Mouse (Mus musculus) heart, postnatal 0 days (tissue): ENCODE measurements around the gene Xrra1. TPM values are rescaled to one million over a fixed set of nuclear protein-coding genes. Genes with fewer than 3 reads are reported as not detected.

Experiments used
- ATAC-seq: fragments of 200-750 bp; cut with Nextera tagmentation; 2 replicates; pipeline ENCODE4 v1.8.0; 2017; ENCODE audit warnings: low read depth, moderate number of reproducible peaks, moderate library complexity; ENCODE audit not compliant: insufficient read depth
- DNase-seq: peaks from one replicate; pipeline ENCODE4 v3.0.0-alpha.2; 2016; ENCODE audit warnings: low spot score
- H3K27ac ChIP-seq: fragments of 300-500 bp; sonication (generic); 2 replicates; pipeline ENCODE4 v1.5.1; 2014; ENCODE audit warnings: low read depth, mild to moderate bottlenecking
- H3K27me3 ChIP-seq: fragments of 300-500 bp; sonication (generic); 2 replicates; pipeline ENCODE4 v1.6.1; 2014; ENCODE audit warnings: low read length, mixed read lengths; ENCODE audit not compliant: control insufficient read depth, insufficient read depth
- H3K36me3 ChIP-seq: fragments of 300-500 bp; sonication (generic); replicated peaks from 2 replicates; pipeline ENCODE4 v1.6.1; 2014; ENCODE audit warnings: low read length, mixed read lengths; ENCODE audit not compliant: control insufficient read depth, insufficient read depth
- H3K4me1 ChIP-seq: fragments of 300-500 bp; sonication (generic); 2 replicates; pipeline ENCODE4 v1.6.1; 2014; ENCODE audit warnings: antibody characterized with exemption; ENCODE audit not compliant: control insufficient read depth, insufficient read depth
- H3K4me2 ChIP-seq: fragments of 300-500 bp; sonication (generic); 2 replicates; pipeline ENCODE4 v1.6.1; 2014; ENCODE audit warnings: low read depth, mild to moderate bottlenecking, low read length, moderate library complexity
- H3K4me3 ChIP-seq: fragments of 300-500 bp; sonication (generic); 2 replicates; pipeline ENCODE4 v1.5.1; 2014; ENCODE audit warnings: low read depth, low read length
- H3K9ac ChIP-seq: fragments of 300-500 bp; sonication (generic); replicated peaks from 2 replicates; pipeline ENCODE4 v1.6.1; 2014; ENCODE audit warnings: low read depth, low read length, mixed read lengths
- H3K9me3 ChIP-seq: fragments of 300-500 bp; sonication (generic); replicated peaks from 2 replicates; pipeline ENCODE4 v1.6.1; 2016; ENCODE audit warnings: low read length; ENCODE audit not compliant: control insufficient read depth
- CTCF ChIP-seq: IDR thresholded peaks from 2 replicates; pipeline ENCODE4 v1.5.1; 2016; ENCODE audit warnings: antibody characterized with exemption, control low read depth, low read depth
- EP300 ChIP-seq: IDR thresholded peaks from 2 replicates; pipeline ENCODE4 v1.6.1; 2016; ENCODE audit warnings: antibody characterized with exemption, low read depth
- WGBS: fragments of 180-500 bp; shearing (Covaris S2); extraction: QIAGEN DNeasy Blood & Tissue Kit; methylation state at CpG from one replicate; pipeline ENCODE4 v1.1.7; 2014; 5-methylcytosine and 5-hydroxymethylcytosine counted together
- polyA plus RNA-seq: library from polyadenylated mRNA; unstranded; fragments of >200 nt; fragmentation: Nextera tagmentation; extraction: Ambion mirVana; gene quantifications from 2 replicates; pipeline ENCODE4 v1.2.1, GENCODE M21; 2015
- total RNA-seq: library from RNA; depleted of rRNA; stranded (reverse); fragments of >200 nt; gene quantifications from 2 replicates; pipeline ENCODE4 v1.2.3, GENCODE M21; 2014; ENCODE audit warnings: low replicate concordance

The Xrra1 gene
- total and polyA plus RNA-seq, 2 experiments from 2014 or later, result 0.08 TPM; not detected in 1

GRCm38 (mm10) chr7:99902208-99902607 is 43.3 kb downstream of the Xrra1 start:
- Histone ChIP-seq H3K27ac (peak overlapping the region; percentile 48; the same call in 1 of the 2 replicates), H3K9ac (no peak overlapping the region), H3K36me3 (no peaks in the 10 kb centered on the region), H3K4me3 (no peak overlapping the region), H3K9me3 (no peaks in the 10 kb centered on the region), H3K4me2 (no peak overlapping the region), H3K4me1 (peaks cover 10% of the 10 kb centered on the region), H3K27me3 (no peaks in the 10 kb centered on the region)
- ATAC-seq, result no peak
- 53% methylated on average over 4 of the region's 4 CpGs for WGBS
- no peak for DNase-seq
- TF ChIP-seq EP300 (no peak), CTCF (no peak)

DNA sequence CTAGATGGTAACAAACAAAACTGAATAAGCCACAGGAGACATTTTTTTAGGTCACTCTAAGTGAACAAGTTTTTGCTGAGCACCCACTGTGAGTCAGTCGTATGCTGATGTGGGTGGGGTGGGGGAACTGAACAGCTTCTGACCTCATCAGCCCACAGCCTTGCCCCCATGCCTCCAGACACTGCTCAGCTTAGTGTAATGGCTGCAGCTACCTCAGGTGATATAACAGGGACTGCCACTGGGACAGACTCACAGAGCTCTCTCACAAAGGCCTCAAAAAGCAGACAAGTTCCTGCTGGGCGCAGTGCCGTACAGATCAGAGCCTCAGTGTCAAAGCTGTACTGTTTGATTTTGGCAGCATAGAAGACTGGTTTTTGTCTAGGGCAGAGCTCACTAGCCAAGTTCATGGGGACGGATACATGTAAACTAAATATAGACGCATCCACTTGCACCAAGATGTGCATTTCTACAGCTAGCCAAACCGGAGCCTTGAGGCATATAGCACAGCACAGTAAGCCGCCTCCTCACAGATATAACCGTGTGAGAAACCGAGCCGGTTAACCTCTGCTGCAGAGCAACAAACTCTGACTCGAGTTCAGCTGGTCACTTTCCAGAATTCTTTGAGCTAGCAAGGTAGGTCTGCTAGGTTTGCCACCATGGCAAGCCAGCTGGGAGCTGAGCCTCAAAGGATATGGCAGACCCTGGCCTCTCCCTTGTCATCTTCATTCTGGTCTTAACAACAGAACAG is 44.2 kb downstream of the Xrra1 start:
- Histone ChIP-seq H3K4me3 (no peak overlapping the region), H3K4me1 (peaks cover 10% of the 10 kb centered on the region), H3K4me2 (no peak overlapping the region), H3K27me3 (no peaks in the 10 kb centered on the region), H3K9me3 (no peaks in the 10 kb centered on the region), H3K36me3 (no peaks in the 10 kb centered on the region), H3K9ac (no peak overlapping the region), H3K27ac (peak overlapping the region; percentile 48; the same call in 1 of the 2 replicates)
- TF ChIP-seq EP300 (no peak), CTCF (no peak)
- DNase-seq (peak; percentile 20), ATAC-seq (peak; percentile 41; the same call in 1 of the 2 replicates)
- WGBS, result 46% methylated on average over 11 of the region's 11 CpGs

DNA sequence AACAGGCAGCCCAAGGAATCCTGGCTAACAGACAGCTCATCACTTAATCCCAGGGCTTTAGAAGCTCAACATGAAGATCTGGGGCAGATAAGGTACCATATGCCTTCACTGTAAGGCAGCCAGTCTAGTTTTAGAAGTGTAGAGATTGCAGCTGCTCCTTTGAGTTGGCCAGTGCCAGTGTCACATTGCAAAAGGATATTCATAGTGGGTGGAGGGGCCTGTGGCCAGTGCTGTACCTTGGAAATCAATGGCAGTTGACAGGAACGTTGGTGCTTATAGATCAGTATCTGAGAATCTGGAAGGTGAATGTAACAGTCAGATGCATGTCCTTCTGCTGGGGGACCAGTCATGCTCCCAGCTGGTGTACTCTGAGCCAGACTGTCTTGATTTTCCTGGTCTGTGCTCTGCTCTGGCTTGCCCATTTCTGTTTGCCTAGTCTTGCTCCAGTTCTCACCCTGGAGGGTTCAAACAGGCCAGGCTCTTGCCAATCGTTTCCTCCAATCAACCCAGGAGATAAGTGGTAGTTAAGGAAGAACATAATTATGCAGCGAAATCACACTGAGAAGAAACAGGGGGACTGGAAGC is 45.6 kb downstream of the Xrra1 start:
- no peak for TF ChIP-seq CTCF
- TF ChIP-seq EP300, result no peak
- H3K9ac ChIP-seq, result no peak overlapping the region
- H3K36me3 ChIP-seq, result no peaks in the 10 kb centered on the region
- DNase-seq (no peak), ATAC-seq (no peak)
- no peak overlapping the region for H3K27ac ChIP-seq
- WGBS, result 34% methylated on average over 3 of the region's 3 CpGs
- H3K27me3 ChIP-seq, result no peaks in the 10 kb centered on the region
- no peak overlapping the region for H3K4me3 ChIP-seq
- H3K9me3 ChIP-seq, result no peaks in the 10 kb centered on the region
- no peak overlapping the region for H3K4me2 ChIP-seq
- H3K4me1 ChIP-seq, result peaks cover 10% of the 10 kb centered on the region

- no peaks in the 10 kb centered on the region for H3K27me3 ChIP-seq
- no peak overlapping the region for H3K9ac ChIP-seq
- H3K9me3 ChIP-seq, result no peaks in the 10 kb centered on the region
- no peak overlapping the region for H3K27ac ChIP-seq
- TF ChIP-seq EP300 (no peak), CTCF (no peak)
- no peaks in the 10 kb centered on the region for H3K36me3 ChIP-seq
- H3K4me2 ChIP-seq, result no peak overlapping the region
- DNase-seq, result no peak
- H3K4me3 ChIP-seq, result no peak overlapping the region
- no peak for ATAC-seq
- peaks cover 10% of the 10 kb centered on the region for H3K4me1 ChIP-seq
- WGBS, result 79% methylated on average over 3 of the region's 3 CpGs
These were observed 47.4 kb downstream of the Xrra1 start for GRCm38 (mm10) chr7:99906346-99906745.

DNA sequence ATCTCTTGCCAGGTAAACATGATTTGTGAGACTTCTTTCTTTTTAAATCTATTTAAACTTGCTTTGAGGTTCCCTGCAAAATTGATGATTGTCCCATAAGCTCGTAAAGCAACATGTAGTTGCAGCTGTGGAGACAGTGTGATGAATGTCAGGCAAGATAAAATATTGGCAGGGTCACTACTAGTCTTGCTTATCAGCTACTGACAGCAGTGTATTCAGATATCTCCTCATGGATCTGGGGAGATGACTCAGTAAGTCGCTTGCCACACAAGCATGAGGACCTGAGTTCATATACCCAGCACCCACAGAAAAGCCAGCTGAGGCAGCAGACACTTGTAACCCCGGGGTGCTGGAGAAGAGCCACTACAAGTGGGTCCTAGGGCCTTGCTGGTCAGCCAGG is 48.5 kb downstream of the Xrra1 start:
- ATAC-seq (no peak), DNase-seq (no peak)
- no peak overlapping the region for H3K4me3 ChIP-seq
- peaks cover 10% of the 10 kb centered on the region for H3K4me1 ChIP-seq
- no peaks in the 10 kb centered on the region for H3K9me3 ChIP-seq
- no peak overlapping the region for H3K4me2 ChIP-seq
- H3K27me3 ChIP-seq, result no peaks in the 10 kb centered on the region
- TF ChIP-seq CTCF (no peak), EP300 (no peak)
- H3K36me3 ChIP-seq, result no peaks in the 10 kb centered on the region
- no peak overlapping the region for H3K27ac ChIP-seq
- 47% methylated on average over 3 of the region's 3 CpGs for WGBS
- no peak overlapping the region for H3K9ac ChIP-seq

DNA sequence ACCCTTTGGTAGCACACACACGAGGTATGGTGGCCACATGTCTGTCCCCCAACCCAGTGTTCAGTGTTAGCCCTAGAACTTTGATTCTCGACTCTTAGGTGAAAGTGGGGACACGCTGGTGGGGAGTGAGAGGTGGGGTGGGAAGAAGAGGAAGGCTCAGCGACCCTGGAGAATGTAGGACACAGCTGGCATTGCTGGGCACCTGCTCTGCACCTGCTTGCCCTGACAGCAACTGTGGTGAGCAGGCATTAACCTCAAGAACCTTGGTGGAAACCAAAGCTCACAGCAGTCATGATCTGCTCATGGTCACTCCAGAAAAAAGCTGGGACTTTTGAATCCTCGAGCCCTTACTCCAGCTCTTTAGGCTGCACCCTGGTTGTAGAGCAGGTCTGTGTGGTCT is 52.1 kb downstream of the Xrra1 start:
- DNase-seq (no peak), ATAC-seq (no peak)
- Histone ChIP-seq H3K36me3 (no peaks in the 10 kb centered on the region), H3K9me3 (no peaks in the 10 kb centered on the region), H3K9ac (no peak overlapping the region), H3K4me3 (no peak overlapping the region), H3K4me1 (no peaks in the 10 kb centered on the region), H3K4me2 (no peak overlapping the region), H3K27ac (no peak overlapping the region), H3K27me3 (0 out of 2 replicates have a peak, but pooled peaks cover 5% of the 10 kb centered on the region)
- TF ChIP-seq CTCF (no peak), EP300 (no peak)
- 73% methylated on average over 5 of the region's 5 CpGs for WGBS
